Mouse (Mus musculus) large intestine, adult 2 months (tissue): ENCODE measurements at regions not wholly inside any gene's neighbourhood (a gene's known extent, or its start where the extent isn't known, plus 50 kb on each side); places are given as distances from the start of the nearest gene placed in this dataset.

Source experiments
- DNase-seq: peaks from one replicate; pipeline ENCODE4 v3.0.0-alpha.2; 2012; ENCODE audit warnings: low read depth, low spot score
- WGBS: fragments of 180-500 bp; shearing (Covaris S2); methylation state at CpG from one replicate; pipeline ENCODE4 v1.1.7; 2018; 5-methylcytosine and 5-hydroxymethylcytosine counted together

- no peak for DNase-seq
- 70% methylated on average over 11 of the region's 11 CpGs for whole genome bisulfite sequencing
These were observed 315.4 kb upstream of the Jmjd1c start for GRCm38 (mm10) chr10:66780335-66781170.

GRCm38 (mm10) chr10:66781171-66781510, 314.8 kb upstream of the Jmjd1c start:
- DNase-seq = no peak
- 44% methylated on average over 1 of the region's 1 CpGs for WGBS

GRCm38 (mm10) chr10:66782025-66782424, 313.9 kb upstream of the Jmjd1c start:
- no peak for DNase-seq
- 95% methylated on average over 5 of the region's 5 CpGs for WGBS

- 78% methylated on average over 7 of the region's 7 CpGs for WGBS
- no peak for DNase-seq
These were observed 308.1 kb upstream of the Jmjd1c start for GRCm38 (mm10) chr10:66787812-66788211.

- no peak for DNase-seq
- 89% methylated on average over 9 of the region's 9 CpGs for WGBS
These were observed 299.6 kb upstream of the Jmjd1c start for GRCm38 (mm10) chr10:66796296-66796695.

- DNase-seq = no peak
- WGBS = 60% methylated on average over 1 of the region's 1 CpGs
These were observed 293.2 kb upstream of the Jmjd1c start for GRCm38 (mm10) chr10:66802691-66803090.

- no peak for DNase-seq
- 46% methylated on average over 16 of the region's 16 CpGs for WGBS
These were observed 288.5 kb upstream of the Jmjd1c start for GRCm38 (mm10) chr10:66807261-66807968.

GRCm38 (mm10) chr10:66812515-66813260, 283.2 kb upstream of the Jmjd1c start:
- DNase-seq = no peak
- WGBS = 72% methylated on average over 11 of the region's 11 CpGs

- DNase-seq = no peak
- WGBS = 12% methylated on average over 15 of the region's 15 CpGs
These were observed 281.9 kb upstream of the Jmjd1c start for GRCm38 (mm10) chr10:66813850-66814564.

GRCm38 (mm10) chr10:66814565-66815201, 281.2 kb upstream of the Jmjd1c start:
- WGBS = 10% methylated on average over 16 of the region's 16 CpGs
- peak; percentile 16 for DNase-seq

- no peak for DNase-seq
- 83% methylated on average over 4 of the region's 4 CpGs for WGBS
These were observed 280.0 kb upstream of the Jmjd1c start for GRCm38 (mm10) chr10:66815951-66816350.

GRCm38 (mm10) chr10:66816776-66817175, 279.1 kb upstream of the Jmjd1c start:
- DNase-seq = no peak
- 80% methylated on average over 13 of the region's 13 CpGs for WGBS

GRCm38 (mm10) chr10:66817876-66818275, 278.0 kb upstream of the Jmjd1c start:
- WGBS = 75% methylated on average over 7 of the region's 7 CpGs
- no peak for DNase-seq

- DNase-seq = no peak
- 81% methylated on average over 8 of the region's 8 CpGs for WGBS
These were observed 276.4 kb upstream of the Jmjd1c start for GRCm38 (mm10) chr10:66819517-66819916.

GRCm38 (mm10) chr10:66825737-66826136, 270.2 kb upstream of the Jmjd1c start:
- 82% methylated on average over 3 of the region's 3 CpGs for WGBS
- DNase-seq = no peak

GRCm38 (mm10) chr10:66826327-66826726, 269.6 kb upstream of the Jmjd1c start:
- 76% methylated on average over 3 of the region's 3 CpGs for WGBS
- DNase-seq = no peak

GRCm38 (mm10) chr10:66834974-66835373, 261.0 kb upstream of the Jmjd1c start:
- DNase-seq = no peak
- WGBS = 67% methylated on average over 4 of the region's 4 CpGs

- no peak for DNase-seq
- 63% methylated on average over 9 of the region's 9 CpGs for WGBS
These were observed 256.9 kb upstream of the Jmjd1c start for GRCm38 (mm10) chr10:66839058-66839457.

GRCm38 (mm10) chr10:66843258-66843657, 252.7 kb upstream of the Jmjd1c start:
- WGBS = 70% methylated on average over 2 of the region's 2 CpGs
- no peak for DNase-seq
